Mouse (Mus musculus) effector memory CD4-positive, alpha-beta T cell, adult 5 months (primary cell): ENCODE measurements around the gene Vmn1r50. TPM values are rescaled to one million over a fixed set of nuclear protein-coding genes. Genes with fewer than 3 reads are reported as not detected.

Experiments used
- polyA plus RNA-seq: library from polyadenylated mRNA; unstranded; fragments of 100-300 nt; shearing (Covaris generic); gene quantifications from one replicate; pipeline ENCODE4 v1.2.1, GENCODE M21; 2017

Vmn1r50 gene
- not detected for polyA plus RNA-seq

DNA sequence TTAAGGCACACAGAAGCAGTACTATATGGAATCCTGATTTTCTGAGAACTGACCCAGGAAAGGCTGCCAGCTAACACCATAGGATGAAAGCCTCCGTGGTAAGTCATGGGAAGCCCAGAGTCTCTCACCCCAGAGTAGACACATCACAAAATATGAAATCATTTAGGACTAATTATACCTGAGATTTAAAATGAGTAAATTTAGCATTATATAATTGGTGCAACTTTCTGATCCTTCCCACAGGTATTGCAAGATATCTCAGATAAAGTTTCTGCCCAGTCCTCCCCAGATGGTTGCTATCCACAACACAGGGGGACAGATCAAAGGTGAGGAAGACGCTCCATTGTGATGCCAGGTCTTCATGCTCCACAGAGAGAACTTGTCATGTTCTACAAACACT, at the start of gene Vmn1r50:
Vmn1r50 (plus strand) TSS at position 301 of the 400 bp plus-strand sequence.

GRCm38 (mm10) chr6:90078406-90078805, 22.8 kb upstream of the Vmn1r50 start, which contains the start of gene Vmn1r49:
TSS of gene Vmn1r49 (minus strand) at chr6:90078506.

GRCm38 (mm10) chr6:90122296-90122695, 21.1 kb downstream of the Vmn1r50 start, which contains the start of gene Vmn1r51:
TSS of gene Vmn1r51 (plus strand) at chr6:90122596.

Other genes with a start within 250 kb of the Vmn1r50 start
- not detected for gene Vmn1r42, start 225.0 kb upstream of the Vmn1r50 start, polyA plus RNA-seq
- gene Vmn1r43, start 225.0 kb upstream of the Vmn1r50 start, polyA plus RNA-seq, result 0.05 TPM
- not detected for gene Vmn1r44, start 217.8 kb upstream of the Vmn1r50 start, polyA plus RNA-seq
- gene Vmn1r45, start 160.8 kb upstream of the Vmn1r50 start, polyA plus RNA-seq, result not detected
- gene Vmn1r46, start 132.1 kb upstream of the Vmn1r50 start, polyA plus RNA-seq, result 0.02 TPM
- gene Vmn1r47, start 85.3 kb upstream of the Vmn1r50 start, polyA plus RNA-seq, result not detected
- gene Vmn1r48, start 64.6 kb upstream of the Vmn1r50 start, polyA plus RNA-seq, result not detected
- not detected for gene Vmn1r49, start 22.9 kb upstream of the Vmn1r50 start, polyA plus RNA-seq
- gene Vmn1r51, start 21.2 kb downstream of the Vmn1r50 start, polyA plus RNA-seq, result not detected
- not detected for gene Vmn1r52, start 73.4 kb downstream of the Vmn1r50 start, polyA plus RNA-seq
- gene V1ra8, start 101.4 kb downstream of the Vmn1r50 start, polyA plus RNA-seq, result not detected
- not detected for gene Vmn1r53, start 123.0 kb downstream of the Vmn1r50 start, polyA plus RNA-seq
- gene Vmn1r54, start 144.9 kb downstream of the Vmn1r50 start, polyA plus RNA-seq, result not detected
- not detected for gene BC048671, start 199.8 kb downstream of the Vmn1r50 start, polyA plus RNA-seq
- not detected for gene Chst13, start 223.8 kb downstream of the Vmn1r50 start, polyA plus RNA-seq
- not detected for gene Uroc1, start 231.9 kb downstream of the Vmn1r50 start, polyA plus RNA-seq